Mouse (Mus musculus): Measurements from ENCODE around the gene Kmt2b. TPM values are rescaled to one million over a fixed set of nuclear protein-coding genes. Genes with fewer than 3 reads are reported as not detected.

Kmt2b gene
- total and polyA plus RNA-seq, 3 experiments = 15.6 to 48.2 TPM; not detected in 1

GRCm38 (mm10) chr7:30552102-30553020, 36.2 kb downstream of the Kmt2b start, which contains the start of the genes Hspb6 and Proser3:
TSS of gene Hspb6 (plus strand) at chr7:30552178.
TSS of gene Proser3 (minus strand) at chr7:30552299.
- Histone ChIP-seq H3K79me2 (ENCODE audit: control insufficient read depth, insufficient read depth, low read length, poor library complexity) (peaks cover 2% of the 10 kb centered on the region; the same call in 1 of the 2 replicates), H3K36me3 (ENCODE audit: control insufficient read depth in 1 of 2, insufficient read depth in 2 of 2, low read length in 2 of 2) (peaks cover 0 to 5% of the 10 kb centered on the region in 2 experiments; a peak in 2 of 4 replicates), H3K9ac (ENCODE audit: control insufficient read depth, low read depth, low read length, poor library complexity, severe bottlenecking) (peak within 1 kb of the TSS; percentile 84), H3K9me3 (replicated peaks; ENCODE audit: insufficient read depth, low read length) (no peaks in the 10 kb centered on the region), H3K4me1 (ENCODE audit: control insufficient read depth in 1 of 2, insufficient read depth in 2 of 2, low read length in 2 of 2) (peaks cover 0 to 5% of the 10 kb centered on the region in 2 experiments; a peak in 1 of 4 replicates), H3K4me3 (ENCODE audit: control insufficient read depth in 1 of 2, insufficient read depth in 1 of 2, low read depth in 2 of 2, low read length in 2 of 2) (peak within 1 kb of the TSS; percentile 71 to 78), H3K27ac (ENCODE audit: control insufficient read depth, low read depth, low read length) (peak within 1 kb of the TSS; percentile 93), H3K27me3 (ENCODE audit: control insufficient read depth in 1 of 2, insufficient read depth in 2 of 2, low read length in 2 of 2) (no peaks in the 10 kb centered on the region)
- peak; percentile 99 for DNase-seq (ENCODE audit: low read depth, low spot score)
- no peak; a peak in 1 of 4 replicates for TF ChIP-seq EP300 (IDR thresholded peaks at IDR 0.05; ENCODE audit: low read depth in 1 of 2, low read length in 2 of 2)
- TF ChIP-seq POLR2AphosphoS2 (IDR thresholded peaks at IDR 0.05; ENCODE audit: low read length) = peak; percentile 98
- TF ChIP-seq TBP (IDR thresholded peaks at IDR 0.05; ENCODE audit: low read depth, low read length) = peak; percentile 97
- peak; percentile 9; the same call in 1 of the 2 replicates for TF ChIP-seq E2F4 (IDR thresholded peaks at IDR 0.05; ENCODE audit: borderline replicate concordance, low read depth, low read length)
- no peak for TF ChIP-seq ZNF384 (IDR thresholded peaks at IDR 0.05; ENCODE audit: low read depth, low read length)
- TF ChIP-seq GATA1 (IDR thresholded peaks at IDR 0.05; ENCODE audit: low read depth, low read length) = no peak
- no peak for TF ChIP-seq CTCF (IDR thresholded peaks at IDR 0.05 in 2 of 3, conservative IDR thresholded peaks at IDR 0.05 in 1 of 3; ENCODE audit: control insufficient read depth in 1 of 3, insufficient read depth in 1 of 3, low read depth in 2 of 3, low read length in 3 of 3, poor library complexity in 1 of 3, severe bottlenecking in 1 of 3)
- TF ChIP-seq MXI1 (IDR thresholded peaks at IDR 0.05; ENCODE audit: low read depth, low read length) = peak; percentile 47
- no peak for TF ChIP-seq SMC3 (IDR thresholded peaks at IDR 0.05; ENCODE audit: low read depth, low read length)
- TF ChIP-seq ZC3H11A (IDR thresholded peaks at IDR 0.05; ENCODE audit: low read depth, low read length) = no peak
- no peak for TF ChIP-seq MAZ (IDR thresholded peaks at IDR 0.05; ENCODE audit: low read depth, low read length)
- no peak for TF ChIP-seq USF1 (IDR thresholded peaks at IDR 0.05; ENCODE audit: low read depth, low read length)
- no peak for TF ChIP-seq GABPA (IDR thresholded peaks at IDR 0.05; ENCODE audit: low read depth, low read length)
- TF ChIP-seq UBTF (IDR thresholded peaks at IDR 0.05; ENCODE audit: borderline replicate concordance, insufficient read depth, low read depth, low read length) = no peak
- peak; percentile 54 for TF ChIP-seq SIN3A (IDR thresholded peaks at IDR 0.05; ENCODE audit: low read length)
- peak; percentile 92; the same call in 1 of the 2 replicates for TF ChIP-seq POLR2AphosphoS5 (IDR thresholded peaks at IDR 0.05; ENCODE audit: borderline replicate concordance, low read depth, low read length)
- TF ChIP-seq MYC (IDR thresholded peaks at IDR 0.05; ENCODE audit: low read depth, low read length) = no peak
- peak; percentile 64 for TF ChIP-seq HCFC1 (IDR thresholded peaks at IDR 0.05; ENCODE audit: low read depth, low read length)
- TF ChIP-seq ETS1 (IDR thresholded peaks at IDR 0.05; ENCODE audit: low read depth, low read length) = peak; percentile 27; the same call in 1 of the 2 replicates
- no peak for TF ChIP-seq KAT2A (conservative IDR thresholded peaks at IDR 0.05; ENCODE audit: low read depth, low read length)
- no peak for TF ChIP-seq RAD21 (IDR thresholded peaks at IDR 0.05; ENCODE audit: low read depth, low read length)
- peak; percentile 40 for TF ChIP-seq TCF12 (IDR thresholded peaks at IDR 0.05; ENCODE audit: low read depth, low read length)
- no peak for TF ChIP-seq JUND (IDR thresholded peaks at IDR 0.05; ENCODE audit: low read depth, low read length)
- TF ChIP-seq NELFE (IDR thresholded peaks at IDR 0.05; ENCODE audit: low read depth, low read length) = peak; percentile 99
- no peak for TF ChIP-seq MAFK (IDR thresholded peaks at IDR 0.05; ENCODE audit: borderline replicate concordance, low read depth, low read length)
- TF ChIP-seq ELF1 (IDR thresholded peaks at IDR 0.05; ENCODE audit: low read depth, low read length) = peak; percentile 15; the same call in 1 of the 2 replicates
- TF ChIP-seq ZKSCAN1 (IDR thresholded peaks at IDR 0.05; ENCODE audit: low read depth, low read length) = no peak
- no peak for TF ChIP-seq TAL1 (IDR thresholded peaks at IDR 0.05; ENCODE audit: low read length)
- TF ChIP-seq POLR2A (IDR thresholded peaks at IDR 0.05; ENCODE audit: control insufficient read depth in 1 of 2, insufficient read depth in 1 of 2, low read depth in 1 of 2, low read length in 2 of 2, poor library complexity in 1 of 2) = peak; percentile 59 to 99
- no peak for TF ChIP-seq NRF1 (IDR thresholded peaks at IDR 0.05; ENCODE audit: insufficient read depth, low read depth, low read length, poor library complexity, severe bottlenecking)
- TF ChIP-seq MAX (IDR thresholded peaks at IDR 0.05; ENCODE audit: low read length) = peak; percentile 38; the same call in 1 of the 2 replicates
- TF ChIP-seq MEF2A (IDR thresholded peaks at IDR 0.05; ENCODE audit: extremely low read depth, insufficient replicate concordance, low read depth, low read length, poor library complexity, severe bottlenecking) = no peak
- no peak for TF ChIP-seq RCOR1 (IDR thresholded peaks at IDR 0.05; ENCODE audit: low read depth, low read length)
- TF ChIP-seq MYB (IDR thresholded peaks at IDR 0.05; ENCODE audit: low read depth, low read length) = no peak
- TF ChIP-seq BHLHE40 (IDR thresholded peaks at IDR 0.05; ENCODE audit: borderline replicate concordance, low read depth, low read length) = no peak
